Mouse (Mus musculus): ENCODE results near the gene Cst6.
A peak's percentile ranks its signal among the peaks of the same experiment; 100 is the strongest.

Gene Cst6

GRCm38 (mm10) chr19:5348526-5349501, 560 bp downstream of the Cst6 start:
- peak in 1 of 2 experiments; percentile 11 for DNase-seq (ENCODE audit: low spot score in 2 of 2)

GRCm38 (mm10) chr19:5348064-5348463, 1.3 kb downstream of the Cst6 start:
- no peak for DNase-seq (ENCODE audit: low spot score in 2 of 2)

DNA sequence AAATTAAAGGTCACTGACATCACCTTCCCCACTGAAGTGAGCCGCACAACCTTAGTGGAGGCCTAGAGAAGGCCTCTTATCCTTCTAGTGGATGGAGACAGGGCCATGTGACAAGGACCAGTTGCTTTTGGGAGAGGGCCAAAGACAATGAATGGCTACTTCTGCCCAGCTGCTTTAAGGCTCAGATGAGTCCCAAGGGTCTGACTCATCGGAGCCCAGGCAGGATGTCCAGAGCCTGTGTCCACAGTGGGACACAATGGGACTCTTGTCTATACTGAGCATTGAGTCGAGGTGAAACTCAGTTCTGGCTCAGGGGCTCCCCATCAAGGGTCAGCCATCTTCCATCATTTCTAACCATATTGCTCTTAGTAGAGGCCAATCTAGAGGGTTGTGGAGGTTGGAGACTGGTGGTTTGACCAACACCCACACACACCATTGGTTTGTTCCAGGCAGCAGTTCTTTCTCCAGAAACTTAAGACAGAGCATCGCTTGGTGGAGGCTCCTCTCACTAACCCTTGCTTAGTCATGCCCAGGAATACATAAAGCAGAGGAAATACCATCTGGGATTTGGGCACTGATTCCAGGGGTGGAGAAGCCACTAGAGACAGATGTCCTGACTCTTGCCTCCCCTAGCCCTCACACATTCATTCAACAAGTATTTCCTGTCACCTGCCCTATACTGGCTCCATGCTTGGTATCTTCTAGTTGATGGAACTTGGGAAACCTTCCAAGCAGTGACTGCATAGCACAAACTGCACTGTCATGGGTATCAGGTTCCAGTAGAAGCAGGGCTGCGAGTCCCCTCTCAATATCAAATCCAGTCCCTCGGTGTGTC, 3.9 kb downstream of the Cst6 start:
- DNase-seq (ENCODE audit: low spot score in 2 of 2), result no peak

DNA sequence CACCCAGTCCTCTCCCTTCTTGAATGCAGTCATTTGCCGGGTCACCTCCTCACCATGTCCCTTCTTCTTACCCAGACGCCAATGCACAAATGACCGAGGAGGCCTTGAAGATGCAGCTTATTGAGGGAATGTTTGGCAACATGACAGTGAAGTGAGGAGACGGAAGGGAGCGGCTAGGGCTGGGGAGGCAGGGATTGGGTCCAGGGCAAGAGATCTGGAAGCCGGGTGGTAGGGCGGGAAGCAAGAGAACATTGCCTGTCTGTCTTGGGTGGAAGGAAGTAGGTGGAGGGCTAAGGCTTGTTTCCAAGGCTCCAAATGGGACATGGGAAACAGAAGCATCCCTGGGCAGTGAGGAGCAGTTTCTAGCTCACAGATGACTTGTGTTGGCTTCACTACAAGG, 8.0 kb downstream of the Cst6 start:
- DNase-seq (ENCODE audit: low spot score in 2 of 2), result no peak

GRCm38 (mm10) chr19:5337975-5338374, 11.4 kb downstream of the Cst6 start:
- DNase-seq (ENCODE audit: low spot score in 2 of 2), result peak; percentile 25 to 64

- DNase-seq (ENCODE audit: low spot score in 2 of 2), result no peak
Observed at GRCm38 (mm10) chr19:5335441-5335840, 13.9 kb downstream of the Cst6 start, which contains the start of gene Catsper1. Gene Catsper1, plus strand, starts transcription at chr19:5335741.

DNA sequence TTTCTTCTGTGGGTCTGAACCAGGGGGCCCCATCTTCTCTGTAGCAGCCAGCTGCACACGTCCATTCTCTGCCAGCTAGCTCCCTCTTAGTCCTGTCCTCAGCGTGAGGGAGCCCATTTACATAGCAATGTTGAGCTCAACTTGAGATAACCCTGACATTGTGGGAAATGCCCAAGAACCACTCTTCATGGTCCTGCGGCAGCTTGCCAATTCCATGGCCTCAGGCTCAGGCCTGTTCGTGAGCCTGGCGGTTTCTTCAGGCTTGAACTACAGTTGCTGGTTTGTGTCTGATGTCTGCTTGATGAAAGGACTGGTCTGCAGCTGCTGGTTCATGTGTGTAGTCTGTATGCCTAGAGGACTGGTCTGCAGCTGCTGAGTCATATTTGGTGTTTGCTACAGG, 14.6 kb downstream of the Cst6 start:
- DNase-seq (ENCODE audit: low spot score in 2 of 2), result no peak

DNA sequence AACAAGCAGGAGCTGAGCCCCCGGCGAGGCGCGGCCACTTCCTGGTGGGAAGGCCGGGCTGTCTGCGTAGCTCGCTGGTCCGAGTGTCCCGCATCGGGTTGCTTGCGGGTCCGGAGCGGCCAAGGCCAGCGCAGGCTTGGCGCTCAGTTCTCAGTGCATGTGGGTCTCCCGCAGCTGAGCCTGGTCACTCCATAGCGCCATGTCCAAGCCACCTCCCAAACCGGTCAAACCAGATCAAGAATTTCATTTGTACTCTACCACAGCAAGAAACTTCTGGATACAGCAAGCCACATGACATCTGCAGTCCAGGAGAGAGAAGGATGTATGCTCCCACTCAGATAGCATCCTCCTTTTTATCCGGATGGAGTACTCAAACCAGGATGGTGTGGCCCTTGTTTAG, 21.4 kb downstream of the Cst6 start:
- no peak for DNase-seq (ENCODE audit: low spot score in 2 of 2)

DNA sequence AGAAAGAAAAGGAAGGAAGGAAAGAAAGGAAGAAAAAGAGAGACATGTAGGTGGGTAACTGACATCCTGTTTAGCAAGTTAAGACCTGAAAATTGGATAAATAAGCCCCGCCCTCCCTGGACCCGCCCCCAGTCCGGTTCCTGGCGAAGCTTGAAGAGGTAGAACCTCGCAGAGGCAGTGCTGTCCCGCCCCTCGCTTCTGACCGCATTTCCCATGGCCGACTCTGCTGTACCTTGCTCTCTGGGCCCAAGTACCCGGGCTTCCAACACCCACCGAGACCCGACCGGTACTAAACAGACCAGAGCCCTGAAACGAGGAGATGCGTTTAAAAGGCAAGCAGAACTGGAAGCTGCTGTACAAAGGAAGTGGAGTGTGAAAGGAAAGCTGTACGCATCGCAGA, 25.6 kb downstream of the Cst6 start:
- no peak for DNase-seq (ENCODE audit: low spot score in 2 of 2)

DNA sequence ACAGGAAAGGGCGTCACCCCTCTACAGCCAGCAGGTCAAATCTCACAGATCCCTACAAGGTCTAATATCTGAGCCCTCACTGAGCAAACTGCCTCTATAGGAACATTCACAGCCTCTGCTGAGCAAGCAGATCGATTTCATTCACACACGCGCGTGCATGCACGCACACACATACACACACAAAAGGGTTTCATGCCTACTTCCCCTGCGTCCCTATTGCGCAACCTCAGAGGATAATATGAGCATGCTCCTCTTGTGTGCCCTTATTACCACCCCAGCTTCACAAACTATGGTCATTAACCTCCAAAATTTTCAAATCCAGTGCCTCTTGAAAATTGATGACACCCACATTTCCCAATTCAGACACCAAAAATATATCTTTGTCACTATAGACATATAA, 36.2 kb downstream of the Cst6 start:
- DNase-seq (ENCODE audit: low spot score in 2 of 2), result no peak

GRCm38 (mm10) chr19:5309025-5309424, 40.3 kb downstream of the Cst6 start:
- DNase-seq (ENCODE audit: low spot score in 2 of 2), result no peak

- DNase-seq (ENCODE audit: low spot score in 2 of 2), result no peak
Observed at GRCm38 (mm10) chr19:5306968-5307734, 42.2 kb downstream of the Cst6 start.

- DNase-seq (ENCODE audit: low spot score in 2 of 2), result no peak
Observed at GRCm38 (mm10) chr19:5306279-5306678, 43.1 kb downstream of the Cst6 start.

DNA sequence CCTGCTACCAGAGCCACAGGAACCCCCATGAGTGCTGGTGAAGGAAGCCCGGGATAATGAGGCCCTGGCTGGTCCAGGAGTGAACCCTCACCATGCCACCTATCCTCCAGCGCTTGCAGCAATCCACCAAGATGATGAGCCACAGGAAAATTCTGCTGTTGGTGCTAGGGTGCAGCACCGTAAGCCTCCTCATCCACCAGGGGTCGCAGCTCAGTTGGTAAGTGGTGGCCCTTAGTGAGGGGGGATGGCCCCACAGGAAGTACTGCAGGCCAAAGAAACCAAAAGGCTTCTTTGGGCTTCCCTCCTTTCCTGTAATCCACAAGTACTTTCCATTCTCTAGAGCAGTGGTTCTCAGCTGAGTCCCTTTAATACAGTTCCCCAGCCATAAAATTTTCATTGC, 46.9 kb downstream of the Cst6 start:
- no peak for DNase-seq (ENCODE audit: low spot score in 2 of 2)

GRCm38 (mm10) chr19:5300588-5300987, 48.8 kb downstream of the Cst6 start:
- DNase-seq (ENCODE audit: low spot score in 2 of 2), result no peak

- peak in 1 of 2 experiments; percentile 58 for DNase-seq (ENCODE audit: low spot score in 2 of 2)
Observed at GRCm38 (mm10) chr19:5297903-5298800, 51.2 kb downstream of the Cst6 start, which contains the start of gene Gal3st3. Gene Gal3st3, plus strand, starts transcription at chr19:5298331.

DNA sequence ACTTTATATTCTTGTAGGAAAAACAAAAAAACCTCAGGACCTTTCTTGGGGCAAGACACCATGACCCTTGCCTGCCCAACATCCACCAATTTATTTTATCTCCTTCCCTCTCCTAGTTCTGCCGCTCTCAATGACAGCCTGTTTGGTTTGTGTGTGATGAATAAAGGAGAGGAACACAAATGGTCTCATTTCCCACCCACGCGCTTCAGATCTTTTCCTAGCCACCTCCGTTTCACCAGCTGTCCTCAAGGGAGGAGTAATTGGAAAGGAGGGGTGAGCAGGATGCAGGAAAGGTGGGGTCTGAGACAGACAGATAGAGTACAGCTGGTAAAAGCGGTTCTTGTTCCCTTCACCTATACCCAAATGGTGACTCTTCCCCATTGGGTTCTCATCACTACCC, 52.7 kb downstream of the Cst6 start:
- DNase-seq (ENCODE audit: low spot score in 2 of 2), result peak; percentile 31 to 45

DNA sequence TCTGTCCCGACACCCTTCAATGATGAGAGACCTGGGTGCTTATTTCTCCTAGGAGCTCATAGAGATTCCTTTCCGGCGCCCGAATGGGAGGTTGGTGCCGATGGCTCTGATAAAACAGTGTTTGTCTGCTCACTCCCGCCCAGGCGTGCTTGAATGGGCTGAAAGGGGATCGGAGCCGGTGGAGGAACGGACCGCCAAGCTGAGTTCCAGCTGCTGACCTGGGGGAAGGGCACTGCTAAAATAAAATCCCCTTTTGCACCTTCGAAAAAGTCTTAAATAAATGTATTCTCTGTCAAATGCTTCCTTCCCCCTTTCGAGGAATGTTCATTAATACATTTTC, 53.7 kb downstream of the Cst6 start:
- DNase-seq (ENCODE audit: low spot score in 2 of 2), result no peak

- DNase-seq (ENCODE audit: low spot score in 2 of 2), result peak; percentile 98
Observed at GRCm38 (mm10) chr19:5294972-5295735, 54.2 kb downstream of the Cst6 start, which contains the start of gene Sf3b2. Gene Sf3b2, minus strand, starts transcription at chr19:5295455.

Measured in frontal cortex, postnatal 14 days (tissue).